Mouse (Mus musculus) cortical plate, adult 2 months (tissue): ENCODE measurements around the gene Trim52. TPM values are rescaled to one million over a fixed set of nuclear protein-coding genes. Genes with fewer than 3 reads are reported as not detected.

Source experiments
- H3K27ac ChIP-seq: fragments of 200-500 bp; 2 replicates; pipeline ENCODE4 v1.5.1; 2012; ENCODE audit warnings: low read length, control low read depth, inconsistent platforms; ENCODE audit not compliant: insufficient read depth
- H3K4me1 ChIP-seq: fragments of 200-500 bp; 2 replicates; pipeline ENCODE4 v1.6.1; 2011; ENCODE audit warnings: low read length; ENCODE audit not compliant: control insufficient read depth, insufficient read depth
- H3K4me3 ChIP-seq: fragments of 200-500 bp; 2 replicates; pipeline ENCODE4 v1.5.1; 2011; ENCODE audit warnings: mild to moderate bottlenecking, low read length, control low read depth; ENCODE audit not compliant: insufficient read depth
- CTCF ChIP-seq: fragments of 200-500 bp; IDR thresholded peaks from 2 replicates; pipeline ENCODE4 v1.5.1; 2011; ENCODE audit warnings: mild to moderate bottlenecking, control low read depth, low read length; ENCODE audit not compliant: insufficient read depth; ENCODE audit errors: extremely low read depth
- POLR2A ChIP-seq: fragments of 200-500 bp; IDR thresholded peaks from 2 replicates; pipeline ENCODE4 v1.6.1; 2011; ENCODE audit warnings: mild to moderate bottlenecking, low read length, control low read depth; ENCODE audit not compliant: insufficient read depth; ENCODE audit errors: extremely low read depth
- polyA plus RNA-seq: library from polyadenylated mRNA; depleted of rRNA; stranded (reverse); fragments of >200 nt; gene quantifications from 2 replicates; pipeline ENCODE4 v1.2.3, GENCODE M21; 2012; rRNA removed

Trim52 gene
- not detected in 2 replicates for polyA plus RNA-seq

DNA sequence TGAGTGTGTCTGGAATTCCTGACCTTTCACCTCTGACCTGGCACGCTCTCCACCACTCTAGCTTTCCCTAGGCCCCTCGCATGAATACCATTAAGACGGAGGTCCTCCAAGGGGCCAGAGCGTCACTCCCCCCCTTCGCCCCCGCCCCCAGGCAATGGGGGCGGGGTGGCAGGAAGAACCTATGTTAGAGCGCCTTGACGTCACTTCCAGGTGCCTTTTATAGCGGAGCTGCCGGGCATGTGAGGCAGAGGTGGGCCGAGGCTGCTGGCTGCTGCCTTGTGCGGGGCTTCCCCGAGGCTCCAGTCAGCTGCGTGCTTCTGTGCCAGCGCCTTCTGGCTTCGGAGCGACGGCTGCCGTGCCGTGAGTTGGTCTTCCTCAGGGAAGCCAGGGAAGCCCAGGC, at the start of gene Trim52:
TSS of gene Trim52 (plus strand) at position 219 of the 400 bp plus-strand sequence.
- H3K4me1 ChIP-seq, result no peaks in the 10 kb centered on the region
- H3K4me3 ChIP-seq, result no peak within 1 kb of the TSS
- no peak within 1 kb of the TSS for H3K27ac ChIP-seq
- no peak for TF ChIP-seq CTCF

DNA sequence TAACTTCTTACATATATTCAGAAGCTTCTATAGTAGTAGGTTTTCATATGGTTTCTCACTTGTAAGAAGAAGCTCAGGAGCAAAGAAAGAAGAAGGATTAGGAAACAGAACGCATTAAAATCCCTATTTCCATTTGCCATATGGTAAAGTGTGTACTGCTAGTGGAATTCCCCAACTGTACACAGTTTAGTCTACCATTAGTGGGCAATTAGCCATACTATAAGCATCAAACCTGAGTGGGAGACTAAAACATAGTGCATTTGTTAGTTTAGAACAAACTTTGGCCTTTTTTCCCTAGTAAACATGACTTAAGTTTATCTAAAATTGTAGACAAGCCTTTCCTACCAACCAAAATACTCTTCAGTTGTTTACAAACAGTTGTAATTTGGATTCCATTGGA, 33.4 kb upstream of the Trim52 start:
- H3K4me1 ChIP-seq, result no peaks in the 10 kb centered on the region
- no peak overlapping the region for H3K27ac ChIP-seq
- TF ChIP-seq POLR2A, result no peak
- no peak for TF ChIP-seq CTCF
- H3K4me3 ChIP-seq, result no peak overlapping the region

DNA sequence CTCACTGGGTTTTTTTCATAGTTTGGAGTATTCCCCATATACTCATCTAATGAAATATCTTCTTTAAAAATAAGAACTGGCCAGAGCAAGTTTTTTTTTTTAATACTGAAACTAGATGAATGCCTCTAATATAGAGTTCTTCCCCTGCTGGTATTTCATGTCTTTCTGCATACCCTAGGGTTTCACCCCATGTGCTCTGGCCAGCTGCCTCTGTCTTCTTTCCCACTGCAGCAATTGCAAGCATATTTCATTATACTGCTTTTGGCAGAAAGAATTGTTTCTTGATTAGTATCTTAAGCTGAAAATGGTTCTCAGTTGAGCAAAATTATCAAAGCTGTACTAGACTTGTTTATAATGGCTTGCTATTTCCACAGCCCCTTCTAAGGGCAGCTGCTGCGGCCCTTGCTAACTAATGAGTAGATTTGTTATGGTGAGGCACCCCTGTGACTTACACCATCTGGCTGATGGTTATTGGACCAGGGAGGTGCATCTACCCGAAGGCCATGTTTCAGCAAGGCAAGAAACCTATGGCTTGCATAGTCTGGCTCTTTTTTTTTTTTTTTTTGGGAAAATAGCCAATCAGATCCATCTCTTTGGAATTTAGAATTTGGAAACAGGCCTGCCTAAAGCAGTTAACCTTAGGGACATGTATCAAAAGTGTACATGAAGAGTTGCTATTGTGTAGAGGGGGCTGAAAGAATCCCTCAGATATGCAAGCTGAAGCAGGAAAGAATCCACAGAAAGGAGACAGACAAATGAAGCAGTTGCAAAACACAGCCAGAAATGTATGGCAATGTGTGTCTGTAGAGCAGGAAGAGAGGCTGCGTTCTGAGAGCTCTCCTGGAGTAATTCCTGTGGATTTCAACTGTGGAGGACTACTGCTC, 30.6 kb upstream of the Trim52 start:
- no peak for TF ChIP-seq POLR2A
- no peak for TF ChIP-seq CTCF
- Histone ChIP-seq H3K4me3 (no peak overlapping the region), H3K4me1 (no peaks in the 10 kb centered on the region), H3K27ac (no peak overlapping the region)

DNA sequence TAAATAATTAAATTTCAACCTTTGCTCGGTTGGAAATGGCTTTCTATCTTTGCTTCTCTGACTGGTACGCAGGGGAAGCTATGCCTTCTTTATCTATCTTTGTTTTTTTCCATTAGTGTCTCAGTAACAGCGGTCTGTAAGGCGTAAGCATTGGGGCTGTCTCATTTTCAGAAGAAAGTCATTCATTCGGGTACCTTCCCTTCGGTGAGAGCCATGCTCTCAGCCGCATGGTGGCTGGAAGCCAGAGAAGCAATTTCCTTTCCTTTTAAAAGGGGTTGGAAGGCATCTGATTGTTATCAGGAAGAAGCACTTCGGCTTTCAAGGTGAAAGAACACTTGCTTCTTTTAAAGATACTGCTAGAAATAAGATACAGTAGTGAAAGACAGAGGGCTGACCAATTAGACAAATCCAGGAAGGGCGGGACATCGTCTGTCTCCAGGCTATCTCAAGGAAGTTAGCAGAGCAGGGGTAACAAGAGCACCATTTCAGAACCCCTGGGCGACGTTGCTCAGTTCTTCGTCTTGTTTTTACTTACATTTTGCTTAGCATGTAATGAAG, 17.4 kb upstream of the Trim52 start:
- no peak overlapping the region for H3K4me3 ChIP-seq
- no peak overlapping the region for H3K27ac ChIP-seq
- no peaks in the 10 kb centered on the region for H3K4me1 ChIP-seq
- TF ChIP-seq CTCF (no peak), POLR2A (no peak)

DNA sequence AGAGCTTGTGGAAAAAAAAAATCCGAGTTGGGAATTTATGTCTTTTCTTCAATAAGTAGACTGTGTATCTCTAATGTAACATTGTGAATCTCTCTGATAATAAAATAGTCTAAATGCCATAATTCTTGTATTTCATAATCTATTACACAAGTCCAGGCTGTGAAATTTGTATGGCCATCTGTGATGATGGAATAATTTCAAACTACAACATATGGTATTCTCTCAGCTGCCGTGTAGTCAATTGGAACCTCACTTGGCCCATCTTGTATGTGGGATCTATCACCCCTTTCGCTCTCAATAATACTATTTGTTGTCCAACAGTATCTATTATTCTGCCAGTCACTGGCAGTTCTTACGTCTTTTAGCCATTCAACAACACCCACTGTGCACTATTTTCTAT, 9.2 kb upstream of the Trim52 start:
- no peaks in the 10 kb centered on the region for H3K4me1 ChIP-seq
- H3K27ac ChIP-seq, result no peak overlapping the region
- TF ChIP-seq POLR2A, result no peak
- TF ChIP-seq CTCF, result no peak
- no peak overlapping the region for H3K4me3 ChIP-seq

DNA sequence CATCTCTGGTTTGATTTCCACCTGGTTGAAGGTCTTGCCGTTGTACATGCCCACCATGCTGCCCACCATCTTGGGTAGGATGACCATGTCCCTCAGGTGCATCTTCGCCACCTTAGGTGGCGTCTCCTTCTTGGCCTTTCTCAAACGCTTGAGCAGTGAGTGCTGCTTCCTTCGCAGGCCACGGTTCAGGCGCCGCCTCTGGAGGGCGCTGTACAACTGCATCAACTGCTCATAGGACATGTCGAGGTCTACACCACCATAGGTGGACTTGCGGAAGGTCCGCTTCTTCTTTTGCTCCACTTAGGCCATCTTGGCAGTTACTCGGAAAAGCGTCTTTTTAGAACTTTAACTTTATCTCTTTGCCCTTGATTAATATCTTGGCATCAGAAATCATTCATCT, 5.1 kb upstream of the Trim52 start:
- H3K27ac ChIP-seq, result no peak overlapping the region
- H3K4me3 ChIP-seq, result no peak overlapping the region
- TF ChIP-seq CTCF (no peak), POLR2A (no peak)
- no peaks in the 10 kb centered on the region for H3K4me1 ChIP-seq

DNA sequence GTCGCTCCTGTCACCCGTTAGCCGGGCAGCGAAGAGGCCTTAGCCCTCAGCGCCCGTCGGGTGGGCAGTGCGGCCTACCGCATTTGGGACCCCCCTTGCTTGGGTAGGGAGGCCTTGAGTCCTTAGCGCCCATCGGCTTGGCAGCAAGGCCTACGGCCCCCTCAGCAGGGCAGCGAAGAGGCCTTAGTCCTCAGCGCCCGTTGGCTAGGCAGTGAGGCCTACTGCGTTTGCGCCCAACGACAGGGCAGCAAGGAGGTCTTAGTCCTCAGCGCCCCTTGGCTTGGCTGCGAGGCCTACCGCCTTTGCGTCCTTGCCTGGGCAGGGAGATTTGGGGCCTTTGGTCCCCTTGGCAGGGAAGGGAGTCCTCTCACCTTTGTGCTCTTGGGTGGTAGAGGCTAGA, 427 bp downstream of the Trim52 start:
- no peaks in the 10 kb centered on the region for H3K4me1 ChIP-seq
- H3K27ac ChIP-seq, result no peak overlapping the region
- TF ChIP-seq CTCF (no peak), POLR2A (no peak)
- no peak overlapping the region for H3K4me3 ChIP-seq

DNA sequence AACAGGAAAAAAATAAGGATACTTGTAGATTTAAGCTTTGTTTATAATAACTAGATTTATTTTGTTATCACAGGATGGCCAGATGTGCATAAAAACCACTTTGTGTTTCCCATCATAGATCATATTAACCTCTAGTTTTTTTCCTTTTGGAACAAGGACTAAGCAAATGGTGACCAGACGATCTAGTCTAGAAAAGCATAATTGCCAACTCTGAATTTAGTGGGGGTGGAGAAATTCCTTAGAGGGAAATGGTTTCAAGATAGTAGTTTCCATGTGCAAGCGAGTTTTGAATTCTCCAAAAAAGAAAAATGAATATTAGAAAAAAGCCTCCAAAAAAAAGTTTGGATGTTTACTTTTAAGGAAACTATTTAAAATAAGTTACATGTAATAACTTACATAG, 13.4 kb downstream of the Trim52 start:
- TF ChIP-seq POLR2A, result no peak
- no peak for TF ChIP-seq CTCF
- Histone ChIP-seq H3K4me1 (no peaks in the 10 kb centered on the region), H3K4me3 (no peak overlapping the region), H3K27ac (no peak overlapping the region)

DNA sequence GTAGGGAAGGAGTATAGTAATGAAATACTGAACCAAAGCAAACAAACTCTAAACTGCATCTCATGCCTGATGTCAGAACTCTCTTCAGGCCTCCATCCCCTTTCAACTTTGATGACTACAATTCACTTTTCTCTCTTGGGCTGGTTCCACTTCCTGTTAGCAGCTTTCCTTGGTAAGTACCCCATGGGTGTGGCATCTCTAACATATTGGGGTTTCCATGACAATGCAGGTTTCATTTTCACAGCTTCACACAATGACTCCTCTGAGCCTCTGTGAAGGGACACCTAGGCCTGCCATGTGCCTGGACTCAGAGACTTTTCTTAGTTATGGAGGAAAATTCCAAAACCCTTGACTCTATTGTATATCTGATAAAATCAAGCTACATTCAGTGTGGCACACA, 30.3 kb downstream of the Trim52 start:
- no peak overlapping the region for H3K4me3 ChIP-seq
- no peak for TF ChIP-seq CTCF
- no peaks in the 10 kb centered on the region for H3K4me1 ChIP-seq
- no peak overlapping the region for H3K27ac ChIP-seq

DNA sequence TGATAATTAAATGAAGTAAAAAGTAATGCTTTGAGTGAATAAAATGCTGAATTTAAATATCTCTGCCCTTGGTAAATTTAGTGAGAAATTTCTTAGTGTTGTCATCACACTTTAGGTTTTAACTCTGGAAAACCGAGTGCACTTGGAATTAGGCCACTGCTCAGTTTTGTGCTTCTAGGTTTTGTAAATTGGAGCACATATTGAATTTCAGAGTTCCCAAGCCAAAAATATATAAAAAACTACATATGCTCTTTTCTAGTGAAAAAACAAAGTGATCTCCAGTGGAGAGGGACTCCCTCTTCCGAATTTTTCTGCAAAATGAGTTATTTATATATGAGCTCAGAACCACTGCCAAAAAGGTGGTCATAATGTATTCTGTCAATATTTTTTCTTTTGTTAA, 45.2 kb downstream of the Trim52 start:
- Histone ChIP-seq H3K4me1 (no peaks in the 10 kb centered on the region), H3K27ac (no peak overlapping the region), H3K4me3 (no peak overlapping the region)
- no peak for TF ChIP-seq CTCF
- TF ChIP-seq POLR2A, result no peak
